Mouse (Mus musculus) lung, postnatal 0 days (tissue): ENCODE results near the gene Cd82.
A peak's percentile ranks its signal among the peaks of the same experiment; 100 is the strongest.

Source experiments
- CTCF ChIP-seq: IDR thresholded peaks from 2 replicates; pipeline ENCODE4 v1.5.1; 2016; ENCODE audit warnings: antibody characterized with exemption, mild to moderate bottlenecking
- EP300 ChIP-seq: IDR thresholded peaks from 2 replicates; pipeline ENCODE4 v1.6.1; 2016; ENCODE audit warnings: antibody characterized with exemption, mild to moderate bottlenecking, control low read depth

- TF ChIP-seq CTCF: peak; percentile 42; the same call in 1 of the 2 replicates
- TF ChIP-seq EP300: no peak
These were observed 26.1 kb upstream of the Cd82 start for GRCm38 (mm10) chr2:93488911-93489587.
